Mouse (Mus musculus) lung, adult 2 months (tissue): ENCODE results near the gene Sox18. TPM values are rescaled to one million over a fixed set of nuclear protein-coding genes. Genes with fewer than 3 reads are reported as not detected.

Source experiments
- DNase-seq: peaks from one replicate; pipeline ENCODE4 v3.0.0; 2022
- H3K4me1 ChIP-seq: fragments of 200-500 bp; 2 replicates; pipeline ENCODE4 v1.6.1; 2011; ENCODE audit warnings: low read length; ENCODE audit not compliant: control insufficient read depth, insufficient read depth
- H3K4me3 ChIP-seq: fragments of 200-500 bp; replicated peaks from 2 replicates; pipeline ENCODE3; 2011; ENCODE audit warnings: low read depth, mild to moderate bottlenecking, control low read depth, low read length; ENCODE audit errors: extremely low read depth
- CTCF ChIP-seq: fragments of 200-500 bp; IDR thresholded peaks from 2 replicates; pipeline ENCODE4 v1.5.1; 2011; ENCODE audit warnings: mild to moderate bottlenecking, low read length, control low read depth; ENCODE audit not compliant: insufficient read depth
- POLR2A ChIP-seq: fragments of 200-500 bp; IDR thresholded peaks from 2 replicates; pipeline ENCODE4 v1.6.1; 2011; ENCODE audit warnings: low read depth, mild to moderate bottlenecking, control low read depth, low read length, borderline replicate concordance; ENCODE audit errors: extremely low read depth
- WGBS: fragments of 180-500 bp; shearing (Covaris S2); methylation state at CpG from one replicate; pipeline ENCODE4 v1.1.7; 2018; 5-methylcytosine and 5-hydroxymethylcytosine counted together
- polyA plus RNA-seq: library from polyadenylated mRNA; depleted of rRNA; stranded (reverse); fragments of >200 nt; gene quantifications from 2 replicates; pipeline ENCODE4 v1.2.3, GENCODE M21; 2012

Sox18 gene
- polyA plus RNA-seq, 1 experiment, result 393 TPM

- no peak for DNase-seq
- no peak overlapping the region for H3K4me3 ChIP-seq
- no peak for TF ChIP-seq CTCF
- no peak for TF ChIP-seq POLR2A
- 78% methylated on average over 2 of the region's 2 CpGs for WGBS
- peaks cover 14% of the 10 kb centered on the region for H3K4me1 ChIP-seq
These were observed 14.0 kb downstream of the Sox18 start for GRCm38 (mm10) chr2:181657441-181657840.

DNA sequence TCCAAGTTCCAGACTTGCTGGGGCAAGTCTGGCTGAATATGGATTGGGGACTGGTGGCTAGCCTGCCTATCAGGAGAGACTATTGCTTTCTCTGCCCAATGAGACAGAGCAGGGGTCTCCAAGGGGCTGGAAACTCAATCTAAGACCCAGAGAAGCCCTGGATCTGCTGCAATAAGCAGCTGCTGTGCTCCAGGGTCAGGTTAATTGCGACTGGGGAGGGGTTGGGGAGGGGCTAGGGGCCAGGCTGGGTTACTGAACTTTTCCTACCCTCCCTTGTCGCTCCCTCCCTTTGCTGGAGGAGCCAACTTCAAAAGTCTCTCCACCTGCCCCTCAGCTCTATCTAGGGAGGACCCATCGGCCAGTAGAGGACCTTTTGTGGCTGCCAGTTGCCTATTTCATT, 14.7 kb downstream of the Sox18 start, which contains the start of gene Gm29797:
Gene Gm29797 (plus strand): TSS at position 301 of the 400 bp plus-strand sequence.
- H3K4me3 ChIP-seq, result no peak within 1 kb of the TSS
- WGBS, result 84% methylated on average over 3 of the region's 3 CpGs
- TF ChIP-seq CTCF, result no peak
- no peak for TF ChIP-seq POLR2A
- DNase-seq, result no peak
- peaks cover 9% of the 10 kb centered on the region; the same call in 1 of the 2 replicates for H3K4me1 ChIP-seq

- Histone ChIP-seq H3K4me3 (no peak overlapping the region), H3K4me1 (no peaks in the 10 kb centered on the region)
- DNase-seq, result no peak
- TF ChIP-seq POLR2A (no peak), CTCF (no peak)
- 100% methylated on average over 1 of the region's 1 CpGs for WGBS
These were observed 17.9 kb downstream of the Sox18 start for GRCm38 (mm10) chr2:181653523-181653922.

DNA sequence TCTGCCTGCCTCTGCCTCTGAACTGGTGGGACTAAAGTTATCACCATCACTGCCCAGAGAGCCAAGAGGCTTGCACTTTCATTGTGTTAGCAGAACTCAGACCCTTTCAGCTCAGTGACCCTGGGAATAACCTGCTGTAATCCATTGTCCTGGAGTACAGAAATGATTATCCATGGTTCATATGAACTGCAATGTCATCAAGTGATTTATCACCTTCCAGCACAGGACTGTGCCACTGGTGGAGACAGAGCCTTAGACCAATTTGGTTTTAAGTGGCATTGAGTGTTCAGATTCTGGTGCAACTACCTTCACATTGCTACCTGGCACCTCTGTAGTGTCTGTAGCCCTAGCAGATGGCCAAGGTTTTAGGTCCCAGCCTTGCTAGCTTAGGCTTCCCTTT, 18.4 kb downstream of the Sox18 start:
- H3K4me3 ChIP-seq, result no peak overlapping the region
- H3K4me1 ChIP-seq, result no peaks in the 10 kb centered on the region
- TF ChIP-seq CTCF (no peak), POLR2A (no peak)
- DNase-seq, result no peak

- DNase-seq, result no peak
- 88% methylated on average over 10 of the region's 10 CpGs for WGBS
- no peak overlapping the region for H3K4me3 ChIP-seq
- no peak for TF ChIP-seq POLR2A
- no peak for TF ChIP-seq CTCF
- no peaks in the 10 kb centered on the region for H3K4me1 ChIP-seq
These were observed 22.5 kb downstream of the Sox18 start for GRCm38 (mm10) chr2:181648926-181649325.

GRCm38 (mm10) chr2:181646626-181647472, 24.6 kb downstream of the Sox18 start:
- no peak for TF ChIP-seq POLR2A
- TF ChIP-seq CTCF, result no peak
- no peak for DNase-seq
- no peak overlapping the region for H3K4me3 ChIP-seq
- H3K4me1 ChIP-seq, result no peaks in the 10 kb centered on the region
- WGBS, result 90% methylated on average over 6 of the region's 6 CpGs

DNA sequence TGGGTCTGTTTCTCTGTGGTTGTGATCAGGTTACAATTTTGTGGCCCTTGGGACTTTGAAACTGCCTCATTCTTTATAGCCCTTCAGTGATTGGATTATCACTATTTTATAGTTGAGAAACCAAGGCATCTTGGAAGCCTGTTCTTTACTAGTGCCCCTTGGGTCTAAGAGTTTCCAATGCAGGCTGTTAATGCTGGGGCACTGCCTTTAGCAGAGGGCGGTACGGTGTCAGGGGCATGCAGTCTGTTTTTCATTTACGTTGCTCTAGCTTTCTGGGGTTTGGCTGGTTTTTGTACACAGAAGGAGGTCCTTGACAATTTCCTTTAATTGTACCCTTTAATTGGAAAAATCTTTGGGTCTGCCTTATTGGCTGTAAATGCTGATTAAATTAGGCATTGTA, 25.8 kb downstream of the Sox18 start:
- WGBS, result 89% methylated on average over 3 of the region's 3 CpGs
- Histone ChIP-seq H3K4me1 (no peaks in the 10 kb centered on the region), H3K4me3 (no peak overlapping the region)
- no peak for DNase-seq
- no peak for TF ChIP-seq CTCF
- no peak for TF ChIP-seq POLR2A

DNA sequence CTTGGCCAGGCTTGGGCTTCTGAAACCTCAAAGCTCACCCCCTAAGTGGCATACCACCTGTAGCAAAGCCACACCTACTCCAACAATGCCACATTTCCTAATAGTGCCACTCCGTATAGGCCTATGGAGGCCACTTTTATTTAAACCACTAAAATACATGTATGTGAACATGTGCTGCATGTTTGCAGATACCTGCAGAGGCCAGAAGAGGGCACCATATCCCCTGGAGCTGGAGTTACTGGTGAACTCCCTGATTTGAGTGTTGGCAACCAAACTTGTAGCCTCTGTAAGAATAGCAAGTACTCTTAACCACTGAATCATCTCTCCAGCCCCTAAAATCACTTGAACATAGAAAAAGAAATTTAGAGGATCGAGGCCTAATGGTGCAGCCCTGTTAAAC, 27.1 kb downstream of the Sox18 start:
- no peaks in the 10 kb centered on the region for H3K4me1 ChIP-seq
- no peak overlapping the region for H3K4me3 ChIP-seq
- 85% methylated on average over 2 of the region's 2 CpGs for WGBS
- no peak for TF ChIP-seq POLR2A
- peak; percentile 59 for TF ChIP-seq CTCF
- no peak for DNase-seq

GRCm38 (mm10) chr2:181635865-181636264, 35.6 kb downstream of the Sox18 start:
- DNase-seq, result no peak
- no peak overlapping the region for H3K4me3 ChIP-seq
- TF ChIP-seq CTCF, result no peak
- no peak for TF ChIP-seq POLR2A
- no peaks in the 10 kb centered on the region for H3K4me1 ChIP-seq
- 76% methylated on average over 3 of the region's 3 CpGs for WGBS

- no peak for DNase-seq
- WGBS, result 97% methylated on average over 6 of the region's 6 CpGs
- H3K4me1 ChIP-seq, result no peaks in the 10 kb centered on the region
- TF ChIP-seq CTCF (no peak), POLR2A (no peak)
- H3K4me3 ChIP-seq, result no peak overlapping the region
These were observed 38.8 kb downstream of the Sox18 start for GRCm38 (mm10) chr2:181632624-181633023.
